Mouse (Mus musculus): Measurements from ENCODE around the gene Wdr66.

Gene Wdr66

GRCm38 (mm10) chr5:123357253-123357652 lies 105.4 kb downstream of the Wdr66 start:
- DNase-seq (ENCODE audit: low read depth): no peak

DNA sequence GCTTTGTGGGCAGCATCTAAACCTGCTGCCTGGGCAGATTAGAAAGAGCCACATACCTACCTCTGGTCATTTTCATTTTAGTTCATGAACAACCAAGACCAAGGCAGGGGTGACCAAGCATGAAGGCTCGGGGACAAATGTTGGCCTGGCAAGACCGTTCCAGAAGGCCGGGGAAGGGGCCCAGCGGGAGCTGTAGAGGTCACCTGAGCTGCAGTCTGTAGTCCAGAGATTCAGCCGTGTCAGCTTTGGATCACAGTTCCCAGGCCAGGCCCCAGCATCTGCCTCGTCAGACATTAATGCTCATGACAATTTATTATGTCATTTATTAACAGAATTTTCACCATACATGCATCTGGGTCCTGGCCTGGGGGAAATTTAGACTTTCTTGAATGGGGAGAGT lies 107.5 kb downstream of the Wdr66 start:
- DNase-seq (ENCODE audit: low read depth): no peak

DNA sequence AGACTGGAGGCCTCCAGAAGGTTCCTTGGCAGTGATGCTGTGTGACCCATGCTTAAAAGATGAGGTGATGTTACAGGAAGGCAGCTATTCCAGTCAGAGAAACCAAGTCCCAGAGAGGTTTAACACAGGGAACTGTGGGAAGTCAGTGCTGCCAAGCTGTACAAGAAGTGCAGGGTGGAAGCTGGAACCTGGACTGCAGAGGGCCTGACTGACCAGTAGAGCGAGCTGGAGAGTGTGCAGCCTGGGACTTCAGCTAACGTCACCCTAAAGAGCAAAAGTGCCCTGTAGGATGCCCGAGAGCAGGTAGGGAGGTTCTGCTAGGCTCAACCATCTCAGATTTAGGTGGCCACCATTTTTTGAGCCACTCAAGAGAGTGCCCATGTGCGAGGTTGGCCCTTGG lies 111.0 kb downstream of the Wdr66 start:
- DNase-seq (ENCODE audit: low read depth): no peak

DNA sequence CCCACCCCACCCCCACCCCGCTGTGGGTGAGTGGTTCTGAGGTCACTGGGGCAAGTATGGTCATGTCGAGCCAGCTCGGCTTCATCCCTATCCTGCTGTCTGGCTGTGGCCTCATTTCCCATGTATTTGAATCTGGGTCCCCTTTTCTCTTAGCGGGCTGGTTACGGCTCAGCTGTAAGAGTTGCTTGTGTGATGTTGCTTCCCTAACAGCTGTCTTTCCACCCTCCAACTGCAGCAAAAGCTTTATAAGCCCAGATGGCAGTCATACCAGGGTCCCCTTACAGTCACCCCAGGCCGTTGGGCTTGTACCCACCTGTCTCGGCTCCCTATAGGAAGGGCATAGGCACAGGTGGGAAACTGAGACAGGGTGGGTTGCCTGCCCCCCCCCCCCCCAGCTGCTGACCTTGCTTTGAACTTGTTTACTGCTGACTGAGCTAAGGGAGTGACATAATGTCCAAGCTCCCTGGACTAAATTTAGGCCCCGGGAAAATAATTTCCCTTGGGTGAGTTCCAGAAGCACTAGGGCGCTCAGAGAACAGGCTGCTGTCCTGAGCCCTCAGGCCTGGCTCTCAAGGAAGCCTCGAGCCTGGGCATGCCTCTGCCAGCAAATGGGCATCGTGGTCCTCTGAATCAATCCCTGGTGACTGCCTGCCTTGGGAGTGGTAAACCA lies 112.5 kb downstream of the Wdr66 start:
- no peak for DNase-seq (ENCODE audit: low read depth)

DNA sequence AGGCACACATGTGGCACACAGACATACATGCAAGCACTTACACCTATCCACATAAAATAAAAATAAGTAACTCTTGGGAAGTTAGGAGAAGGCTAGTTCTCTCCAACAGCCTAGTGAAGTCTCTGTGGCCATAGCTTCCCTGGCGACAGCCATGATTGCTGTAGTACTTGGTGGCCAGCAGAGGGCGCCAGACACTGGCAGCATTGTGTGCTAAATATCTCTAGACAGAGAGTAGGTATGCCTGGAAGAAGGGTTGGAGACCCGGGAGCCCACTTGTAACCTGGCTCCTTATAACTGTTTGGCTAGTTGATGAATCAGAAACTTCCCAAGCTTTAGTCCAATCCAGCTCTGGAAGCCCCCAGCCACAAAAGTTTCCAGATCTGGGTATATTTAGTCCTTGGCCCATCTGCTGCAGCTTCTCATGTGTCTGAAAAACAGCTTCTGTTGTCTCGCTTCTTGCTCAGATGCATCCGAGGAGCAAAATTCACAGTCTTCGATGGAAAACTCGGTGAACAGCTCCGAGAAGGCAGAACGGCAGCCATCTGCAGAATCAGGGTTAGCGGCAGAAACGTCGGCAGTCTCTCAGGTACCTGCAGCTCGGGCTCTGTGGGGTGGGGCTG lies 117.1 kb downstream of the Wdr66 start:
- peak; percentile 84 for DNase-seq (ENCODE audit: low read depth)

DNA sequence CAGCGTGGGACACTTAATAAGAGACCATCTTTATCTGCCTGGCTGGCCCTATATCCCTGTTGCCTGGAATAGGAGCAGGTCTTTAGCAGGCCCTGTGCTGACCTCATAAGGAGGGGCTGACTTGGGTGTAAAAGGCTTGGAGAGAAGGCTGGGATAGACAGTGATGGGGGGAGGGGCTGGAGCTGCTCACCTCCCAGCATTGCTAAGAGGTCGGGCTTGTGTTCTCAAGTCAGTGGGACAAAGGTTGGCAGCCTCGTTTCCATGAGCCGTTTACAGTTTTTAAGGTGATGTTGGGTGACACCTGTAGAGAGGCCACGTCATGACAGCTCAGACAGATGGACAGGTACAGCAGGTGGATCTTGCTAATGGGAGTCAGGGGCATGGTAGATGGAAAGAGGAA lies 118.1 kb downstream of the Wdr66 start:
- DNase-seq (ENCODE audit: low read depth): no peak

DNA sequence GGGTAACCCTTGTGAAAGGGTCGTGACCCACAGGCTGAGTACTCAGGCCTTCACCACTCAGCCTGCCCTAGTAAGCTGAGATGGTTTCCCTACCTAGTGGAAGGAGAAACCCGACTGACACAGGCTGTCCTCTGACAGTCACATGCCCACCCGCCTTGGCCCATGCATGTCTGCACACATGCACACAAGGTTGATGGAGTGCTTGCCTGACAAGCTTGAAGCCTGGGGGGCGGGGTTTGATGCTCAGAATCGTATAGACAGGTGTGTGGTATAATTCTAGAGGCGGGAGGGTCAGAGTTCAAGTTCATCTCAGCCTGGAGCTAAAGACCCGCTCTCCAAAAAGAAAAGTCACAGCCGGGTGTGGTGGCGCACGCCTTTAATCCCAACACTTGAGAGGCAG lies 123.4 kb downstream of the Wdr66 start:
- no peak for DNase-seq (ENCODE audit: low read depth)

- no peak for DNase-seq (ENCODE audit: low read depth)
These were observed 124.0 kb downstream of the Wdr66 start for GRCm38 (mm10) chr5:123375793-123376452.

GRCm38 (mm10) chr5:123376569-123376968 lies 124.7 kb downstream of the Wdr66 start:
- DNase-seq (ENCODE audit: low read depth): peak; percentile 57
